Mouse (Mus musculus) hematopoietic stem cell, adult 5-6 weeks (primary cell): ENCODE measurements at regions not wholly inside any gene's neighbourhood (a gene's known extent, or its start where the extent isn't known, plus 50 kb on each side); places are given as distances from the start of the nearest gene placed in this dataset.
A peak's percentile ranks its signal among the peaks of the same experiment; 100 is the strongest.
"Not testable (repeated sequence)": the region's sequence is repeated elsewhere in the genome, so short reads cannot be mapped to it uniquely, and the experiment has no call there.

ENCODE experiments used
- ATAC-seq, 2 experiments: fragments of 125-278 bp in 1 of 2; replicated peaks in 1 of 2; 2 replicates each; pipeline ENCODE4 v1.8.0; 2016 to 2017; ENCODE audit warnings: inconsistent platforms in 2 of 2, mild to moderate bottlenecking in 2 of 2, moderate number of reproducible peaks in 2 of 2, low read depth in 1 of 2, moderate TSS enrichment in 1 of 2; ENCODE audit not compliant: low FRiP score in 2 of 2, poor library complexity in 2 of 2, severe bottlenecking in 2 of 2, insufficient read depth in 1 of 2, low TSS enrichment in 1 of 2

DNA sequence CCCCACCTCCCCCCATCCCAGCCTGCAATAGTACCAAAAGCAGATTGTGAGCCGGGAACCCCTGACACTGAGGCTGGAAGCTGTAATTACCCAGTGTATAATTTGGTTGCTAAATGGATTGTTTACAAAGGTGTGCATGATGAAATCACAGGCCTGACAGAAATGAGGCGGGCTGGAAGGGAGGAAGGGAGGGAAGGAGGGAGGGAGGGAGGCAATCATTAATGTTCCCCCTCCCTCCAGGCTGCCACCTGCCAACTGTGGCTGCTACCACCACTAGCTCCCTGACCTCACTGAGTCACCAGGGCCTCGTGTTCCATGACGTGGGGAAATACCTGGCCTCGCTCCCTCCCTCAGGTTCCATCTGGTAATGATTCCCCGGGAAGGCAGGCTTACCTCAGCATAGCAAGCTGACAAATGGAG is 140.0 kb downstream of the Katnal1 start:
- ATAC-seq = no peak; a peak in 1 of 4 replicates

GRCm38 (mm10) chr5:148788690-148789089 is 140.4 kb downstream of the Katnal1 start:
- no peak for ATAC-seq

DNA sequence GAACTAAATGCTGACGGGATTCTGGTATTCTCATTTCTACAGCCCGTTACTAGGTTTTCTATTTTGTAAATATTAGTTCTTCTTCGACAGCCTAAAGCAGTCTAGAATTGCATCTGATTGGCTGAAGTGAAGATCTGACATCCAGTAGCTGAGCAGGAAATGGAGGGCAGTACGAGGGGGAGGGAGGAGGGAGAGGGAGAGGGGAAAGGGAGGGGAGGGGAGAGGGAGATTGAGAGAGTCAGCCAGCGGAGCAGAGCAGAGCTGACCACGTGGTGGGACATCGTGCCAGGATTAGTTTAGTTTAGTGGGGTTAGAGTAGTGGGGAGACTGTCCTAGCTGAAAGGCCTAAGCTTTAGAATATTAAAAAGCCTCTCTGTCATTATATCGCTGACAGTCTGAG is 141.8 kb downstream of the Katnal1 start:
- ATAC-seq = peak in 1 of 2 experiments; percentile 38; a peak in 1 of 4 replicates

GRCm38 (mm10) chr5:148781076-148781475 is 148.0 kb downstream of the Katnal1 start:
- ATAC-seq = not testable (repeated sequence)

DNA sequence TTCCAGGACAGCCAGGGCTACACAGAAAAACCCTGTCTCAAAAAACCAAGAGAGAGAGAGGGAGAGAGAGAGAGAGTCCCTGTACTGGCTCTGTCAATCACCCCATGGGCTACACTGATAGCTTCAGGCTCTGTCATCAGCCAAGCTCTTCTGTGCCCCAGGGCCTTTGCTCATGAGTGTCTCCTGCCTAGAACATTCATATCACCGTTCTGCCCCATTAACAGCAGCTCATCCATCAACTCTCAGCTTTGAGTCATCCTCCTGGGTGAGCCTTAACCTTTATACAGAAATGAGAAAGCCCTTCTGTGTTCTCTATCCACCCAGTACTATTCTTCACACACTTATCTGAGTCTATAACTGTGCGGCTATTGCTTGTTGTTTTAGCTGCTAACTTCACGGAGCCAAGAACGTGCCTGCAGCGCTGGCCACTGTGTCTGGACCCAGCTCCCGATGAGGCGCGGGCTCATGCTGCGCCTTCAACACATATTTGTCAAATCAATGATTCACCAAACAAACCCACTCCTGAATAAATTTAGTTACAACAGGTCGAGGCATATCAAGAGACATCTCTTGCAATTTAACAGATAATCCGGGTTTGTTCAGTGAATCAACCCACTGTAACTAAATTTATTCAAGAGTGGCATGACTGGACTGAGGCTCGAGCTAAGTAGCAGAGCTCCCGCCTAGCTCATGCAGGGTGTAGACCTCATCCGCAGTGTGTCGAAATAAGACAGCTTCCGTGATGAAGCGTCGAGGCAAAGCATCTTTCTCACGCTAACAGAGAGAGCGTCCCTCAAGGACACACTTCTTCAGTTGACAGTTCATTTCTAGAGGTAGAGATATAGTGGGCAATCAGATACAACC is 152.1 kb downstream of the Katnal1 start:
- no peak for ATAC-seq

DNA sequence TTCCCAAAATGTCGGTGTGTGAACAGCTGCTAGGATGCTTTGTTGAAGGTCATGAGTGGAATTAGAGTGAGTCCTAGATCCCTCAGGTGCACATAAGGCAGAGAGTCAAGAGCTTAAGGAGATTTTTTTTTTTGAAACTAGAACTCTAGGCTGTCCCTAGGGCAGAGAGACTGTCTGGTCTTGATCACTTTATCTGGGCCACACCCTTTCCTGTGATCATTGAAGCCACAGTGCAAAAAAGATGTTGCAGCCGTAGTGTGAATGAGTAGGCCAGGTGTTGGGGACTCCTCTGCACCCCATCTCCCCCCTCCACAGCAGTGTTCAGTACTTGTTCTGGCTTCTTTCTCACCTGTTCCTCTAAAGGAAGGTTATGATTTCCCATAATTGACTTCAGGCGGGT is 153.9 kb downstream of the Katnal1 start:
- ATAC-seq = no peak

- ATAC-seq = no peak
These were observed 154.7 kb downstream of the Katnal1 start for GRCm38 (mm10) chr5:148774446-148774845.

DNA sequence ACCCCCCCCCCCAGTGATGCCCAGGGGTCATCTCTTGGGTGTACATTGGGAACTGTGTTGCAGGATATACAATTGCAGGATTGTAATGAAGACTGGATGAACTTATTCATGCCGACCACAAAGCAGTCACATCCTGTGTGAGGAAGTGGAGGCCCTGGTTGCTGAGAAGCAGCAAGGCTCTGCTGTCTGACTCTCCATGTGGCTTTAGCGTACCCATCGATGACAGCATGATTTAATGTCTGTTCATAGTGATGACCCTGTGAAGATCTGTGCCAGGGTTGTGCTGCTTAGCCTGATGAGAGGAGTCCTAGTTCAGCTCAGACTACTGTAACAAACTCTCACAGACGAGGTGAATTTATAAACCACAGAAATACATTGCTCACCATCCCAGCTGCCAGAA is 159.7 kb downstream of the Katnal1 start:
- peak; percentile 80 to 94 for ATAC-seq

DNA sequence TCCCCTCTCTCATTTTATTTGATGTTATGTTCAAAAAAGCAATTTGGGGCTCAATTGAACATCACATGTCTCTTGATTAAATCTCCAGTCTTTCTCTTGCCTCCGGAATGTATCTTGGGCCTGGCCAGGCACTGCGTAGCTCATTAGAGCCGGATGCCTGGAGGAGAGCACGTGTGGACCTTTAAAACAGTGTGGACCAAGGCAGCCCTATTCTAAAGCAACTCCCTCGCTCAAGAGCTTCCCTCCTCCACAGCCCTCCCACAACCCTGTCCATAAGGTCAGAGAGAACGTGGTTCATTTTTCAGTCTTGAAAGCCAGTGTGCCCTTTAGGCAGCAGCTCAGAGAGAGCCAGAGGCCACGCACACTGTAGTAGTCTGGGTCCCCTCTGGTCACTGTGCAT is 160.8 kb downstream of the Katnal1 start:
- no peak for ATAC-seq

DNA sequence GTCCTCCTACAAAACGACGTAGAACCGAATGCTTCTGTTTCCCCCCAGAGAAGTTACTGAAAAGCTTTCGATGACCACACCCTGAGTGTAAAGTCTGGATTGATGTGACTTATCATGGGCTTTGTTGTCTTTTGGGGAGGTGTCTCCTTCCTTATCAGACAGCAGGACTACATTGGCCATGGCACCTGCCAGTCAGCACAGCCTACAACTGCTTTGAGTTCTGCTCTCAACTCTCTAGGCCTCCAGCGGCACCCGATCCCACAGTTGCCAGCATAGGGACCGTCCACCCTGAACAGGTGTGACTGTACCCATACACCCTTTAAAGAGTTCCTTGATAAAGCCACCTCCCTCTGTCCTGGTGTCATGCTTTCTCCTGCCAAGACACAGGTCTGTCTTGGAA is 163.1 kb downstream of the Katnal1 start:
- no peak for ATAC-seq

DNA sequence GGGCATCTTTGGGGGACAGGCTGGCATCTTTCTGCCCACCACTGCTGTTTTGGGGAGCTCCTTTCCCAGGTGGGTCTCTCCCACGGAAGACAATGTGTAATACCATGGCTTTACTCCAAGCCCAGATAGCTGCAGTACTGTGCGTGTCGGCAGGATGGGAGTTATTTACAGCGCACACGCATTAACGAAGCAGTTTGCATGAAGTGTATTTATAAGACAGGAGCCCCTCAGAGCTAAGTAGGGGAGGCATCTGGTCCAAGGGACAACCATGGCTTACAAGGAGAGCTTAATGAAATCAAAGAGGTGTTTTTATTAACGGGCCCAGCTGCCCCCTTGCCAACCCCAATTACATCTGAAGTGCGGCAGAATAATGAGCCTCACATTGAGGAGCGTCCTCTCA is 169.0 kb downstream of the Katnal1 start:
- ATAC-seq = no peak

DNA sequence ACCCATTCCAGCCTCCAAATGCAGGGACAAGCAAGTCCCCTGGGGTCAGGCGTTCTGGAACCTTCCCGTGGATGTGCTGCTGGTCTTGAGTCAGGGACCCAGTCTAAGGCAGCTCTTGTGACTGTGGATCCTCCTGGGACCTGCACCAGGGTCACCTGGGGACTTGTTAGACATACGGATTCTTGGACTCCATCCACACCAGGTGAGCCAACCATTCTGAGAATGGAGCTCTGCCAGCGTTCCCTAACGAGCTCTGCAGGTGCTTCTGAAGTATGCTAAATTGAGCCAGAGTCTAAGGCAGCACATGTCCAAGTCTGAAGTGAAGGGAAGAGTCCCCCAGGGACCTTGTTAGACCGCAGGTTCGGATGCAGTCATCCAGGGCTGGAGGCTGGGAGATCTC is 170.3 kb downstream of the Katnal1 start:
- ATAC-seq = no peak

DNA sequence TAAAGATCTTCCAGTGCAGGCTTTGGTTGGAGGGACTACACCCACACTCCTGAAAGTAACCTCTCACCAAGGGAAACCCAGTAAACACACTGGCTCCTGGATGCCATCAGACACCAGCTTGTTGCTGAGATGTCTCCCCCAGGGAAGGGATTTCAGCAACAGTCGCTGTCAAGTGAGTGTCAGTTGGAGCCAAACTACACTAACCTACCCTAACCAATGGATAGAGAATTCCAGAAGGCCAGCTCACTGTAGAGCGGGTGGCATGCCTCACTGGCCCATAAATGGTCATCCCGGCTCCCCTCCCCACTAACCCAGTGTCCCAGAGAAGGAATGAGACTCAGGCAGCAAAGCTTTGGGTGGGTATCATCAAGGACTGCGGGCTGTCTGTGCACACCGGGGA is 171.4 kb downstream of the Katnal1 start:
- no peak for ATAC-seq

DNA sequence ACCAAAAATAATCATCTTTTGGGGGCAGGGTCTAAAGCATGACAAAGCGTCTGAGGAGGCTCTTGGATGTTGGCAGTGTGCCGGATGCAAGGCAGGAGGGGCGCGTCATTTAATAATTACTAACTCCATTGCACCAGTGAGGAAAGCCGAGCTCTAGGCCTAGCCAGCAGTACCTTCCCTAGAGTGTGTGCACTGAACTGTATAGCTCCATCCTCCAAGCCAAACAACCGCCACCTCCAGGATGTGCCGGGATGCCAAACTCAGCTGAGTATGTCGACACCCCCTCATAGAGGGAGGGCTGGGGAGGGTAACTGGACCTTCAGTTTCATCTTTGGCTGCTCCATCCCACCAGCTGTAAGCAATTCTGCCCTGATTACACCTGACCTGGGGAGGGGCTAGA is 171.9 kb downstream of the Katnal1 start:
- ATAC-seq = no peak

GRCm38 (mm10) chr5:148756246-148756930 is 172.7 kb downstream of the Katnal1 start:
- ATAC-seq = no peak

DNA sequence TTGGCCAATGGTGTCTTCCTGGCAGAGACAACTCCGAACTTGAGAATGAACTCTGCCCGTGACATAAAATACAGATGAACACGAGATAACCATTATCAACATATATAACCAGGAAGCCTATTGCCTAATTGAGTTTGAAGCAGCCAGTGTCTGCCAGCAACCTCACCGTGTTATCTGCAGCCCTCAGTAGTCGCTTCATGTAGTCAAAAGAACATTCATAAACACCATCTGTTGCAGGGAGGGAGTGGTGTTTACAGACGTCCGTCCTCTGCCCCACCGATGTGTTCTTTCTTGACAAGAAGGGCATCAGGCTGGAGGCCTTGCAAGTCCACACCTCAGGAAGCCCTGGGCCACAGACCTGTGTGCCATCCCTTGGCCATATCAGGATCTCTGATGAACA is 173.3 kb downstream of the Katnal1 start:
- ATAC-seq = no peak

GRCm38 (mm10) chr5:148754896-148755295 is 174.2 kb downstream of the Katnal1 start:
- ATAC-seq = no peak

- no peak for ATAC-seq
These were observed 174.8 kb downstream of the Katnal1 start for GRCm38 (mm10) chr5:148754363-148754762.

DNA sequence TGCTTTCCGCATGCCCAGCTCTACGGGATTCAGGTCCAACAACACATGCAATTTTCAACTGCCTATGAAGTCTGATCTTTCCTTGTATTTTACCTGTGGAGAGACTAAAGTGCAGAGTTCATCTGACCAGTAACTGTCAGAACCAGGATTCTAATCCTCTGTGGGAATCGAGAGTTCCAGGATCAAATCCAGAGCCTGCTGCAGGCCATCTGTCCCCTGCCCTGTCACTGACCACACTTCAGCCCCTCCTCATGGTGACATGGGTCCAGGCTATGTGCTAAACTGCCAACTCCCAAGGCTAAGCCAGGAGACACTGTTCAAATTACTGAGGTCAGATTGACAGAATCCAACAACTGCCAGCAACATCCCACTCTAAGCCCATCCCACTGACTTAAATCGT is 175.7 kb downstream of the Katnal1 start:
- no peak for ATAC-seq
